Mouse (Mus musculus): Measurements from ENCODE around the gene Pax9.

- TF ChIP-seq POLR2AphosphoS5 (IDR thresholded peaks at IDR 0.05; ENCODE audit: insufficient replicate concordance, low read depth, low read length) (no peak), CTCF (IDR thresholded peaks at IDR 0.05; ENCODE audit: low read depth, low read length) (no peak), TAL1 (conservative IDR thresholded peaks at IDR 0.05; ENCODE audit: low read depth, low read length) (no peak), GATA1 (IDR thresholded peaks at IDR 0.05; ENCODE audit: borderline replicate concordance, low read length) (no peak), GATA2 (IDR thresholded peaks at IDR 0.05; ENCODE audit: borderline replicate concordance, low read depth, low read length) (no peak)
These were observed 26.6 kb downstream of the Pax9 start for GRCm38 (mm10) chr12:56717971-56718706.

All from G1E (cell line).